Mouse (Mus musculus): ENCODE data around the gene Cops4.
A peak's percentile ranks its signal among the peaks of the same experiment; 100 is the strongest.

The Cops4 gene

GRCm38 (mm10) chr5:100518049-100519026 lies at the start of gene Cops4:
Gene Cops4, plus strand, starts transcription at chr5:100518309.
- peak; percentile 99 for DNase-seq

- DNase-seq: peak; percentile 14
Observed at GRCm38 (mm10) chr5:100476328-100476727, 41.8 kb upstream of the Cops4 start.

- DNase-seq: no peak
Observed at GRCm38 (mm10) chr5:100477604-100478003, 40.5 kb upstream of the Cops4 start.

GRCm38 (mm10) chr5:100483569-100483968 lies 34.5 kb upstream of the Cops4 start:
- DNase-seq: no peak

GRCm38 (mm10) chr5:100487120-100487519 lies 31.0 kb upstream of the Cops4 start:
- no peak for DNase-seq

GRCm38 (mm10) chr5:100488231-100488630 lies 29.9 kb upstream of the Cops4 start:
- DNase-seq: no peak

GRCm38 (mm10) chr5:100489340-100489739 lies 28.8 kb upstream of the Cops4 start:
- no peak for DNase-seq

- no peak for DNase-seq
Observed at GRCm38 (mm10) chr5:100491704-100492103, 26.4 kb upstream of the Cops4 start.

- peak; percentile 88 for DNase-seq
Observed at GRCm38 (mm10) chr5:100498436-100499180, 19.5 kb upstream of the Cops4 start.

GRCm38 (mm10) chr5:100499243-100499642 lies 18.9 kb upstream of the Cops4 start:
- DNase-seq: no peak

- peak; percentile 34 for DNase-seq
Observed at GRCm38 (mm10) chr5:100499831-100500304, 18.2 kb upstream of the Cops4 start.

- DNase-seq: peak; percentile 93
Observed at GRCm38 (mm10) chr5:100500458-100500961, 17.6 kb upstream of the Cops4 start, which contains the start of gene Lin54. Gene Lin54, minus strand, starts transcription at chr5:100500639.

- DNase-seq: no peak
Observed at GRCm38 (mm10) chr5:100501267-100501666, 16.8 kb upstream of the Cops4 start.

GRCm38 (mm10) chr5:100509247-100509646 lies 8.9 kb upstream of the Cops4 start:
- DNase-seq: peak; percentile 36

GRCm38 (mm10) chr5:100512576-100512975 lies 5.5 kb upstream of the Cops4 start:
- DNase-seq: no peak

GRCm38 (mm10) chr5:100519027-100519411 lies 910 bp downstream of the Cops4 start:
- DNase-seq: no peak

GRCm38 (mm10) chr5:100520223-100520622 lies 2.1 kb downstream of the Cops4 start:
- no peak for DNase-seq

GRCm38 (mm10) chr5:100523331-100523730 lies 5.2 kb downstream of the Cops4 start:
- no peak for DNase-seq

- no peak for DNase-seq
Observed at GRCm38 (mm10) chr5:100524921-100525320, 6.8 kb downstream of the Cops4 start.

- no peak for DNase-seq
Observed at GRCm38 (mm10) chr5:100525620-100526019, 7.5 kb downstream of the Cops4 start.

GRCm38 (mm10) chr5:100526164-100526563 lies 8.1 kb downstream of the Cops4 start:
- peak; percentile 76 for DNase-seq

GRCm38 (mm10) chr5:100535826-100536225 lies 17.7 kb downstream of the Cops4 start:
- no peak for DNase-seq

- DNase-seq: peak; percentile 67
Observed at GRCm38 (mm10) chr5:100536638-100537037, 18.5 kb downstream of the Cops4 start.

Measured in lung, postnatal 36 days (tissue).